Mouse (Mus musculus) thymus, adult 18-20 months (tissue): Measurements from ENCODE around the gene Hesx1.
"Not testable (repeated sequence)": the region's sequence is repeated elsewhere in the genome, so short reads cannot be mapped to it uniquely, and the experiment has no call there.

ENCODE experiments used
- DNase-seq, 2 experiments: peaks; one replicate each; pipeline ENCODE4 v3.0.0; 2022; ENCODE audit warnings: mixed read lengths in 2 of 2

The Hesx1 gene

DNA sequence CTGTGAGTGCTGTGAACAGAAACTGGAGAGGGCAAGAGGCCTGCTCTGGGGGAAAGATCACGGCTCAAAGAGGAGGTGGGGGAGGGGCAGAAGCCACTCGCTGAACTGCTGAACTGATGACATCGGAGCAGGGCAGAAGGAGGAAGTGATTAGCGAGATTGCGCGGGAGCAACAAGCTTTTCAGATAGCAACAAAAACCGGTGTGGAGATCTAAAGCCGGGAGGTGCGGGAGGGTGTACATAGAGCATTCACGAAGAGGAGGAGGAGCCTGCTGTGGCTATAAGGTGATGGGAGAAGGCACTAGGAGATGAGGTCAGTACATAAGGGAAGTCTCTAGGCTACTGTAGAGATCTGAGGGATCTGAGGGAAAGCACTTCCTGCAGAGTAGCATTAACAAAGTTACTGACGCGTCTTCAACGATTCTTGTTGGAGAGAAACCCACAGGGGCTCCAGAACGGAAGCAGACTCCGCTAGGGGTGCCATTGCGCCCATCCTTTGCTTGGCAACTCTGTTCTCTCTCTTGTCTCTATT lies at the start of gene Hesx1:
Gene Hesx1 (plus strand): TSS at position 206 of the 531 bp plus-strand sequence.
- DNase-seq: peak; percentile 42 to 63

- not testable (repeated sequence) for DNase-seq
Observed at GRCm38 (mm10) chr14:26956139-26956538, 38.1 kb upstream of the Hesx1 start.

DNA sequence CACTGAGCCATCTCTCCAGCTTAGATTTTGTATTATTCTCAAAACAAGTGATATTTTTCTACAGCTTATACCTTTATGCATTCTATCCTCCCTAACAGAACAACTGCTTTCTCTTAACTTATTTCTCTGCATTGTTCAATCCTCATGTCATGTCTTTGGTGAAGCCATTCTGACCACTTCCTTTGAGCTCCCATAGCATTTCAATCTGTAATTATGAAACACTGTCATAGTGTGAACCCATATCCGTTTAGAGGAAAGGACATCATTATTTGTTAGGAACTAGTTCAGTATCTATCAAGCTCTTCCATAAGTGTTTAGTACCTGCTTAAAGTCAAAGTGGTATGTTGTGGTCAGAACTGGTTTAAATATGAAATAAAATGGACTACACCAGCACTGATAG lies 33.7 kb upstream of the Hesx1 start:
- DNase-seq: no peak

DNA sequence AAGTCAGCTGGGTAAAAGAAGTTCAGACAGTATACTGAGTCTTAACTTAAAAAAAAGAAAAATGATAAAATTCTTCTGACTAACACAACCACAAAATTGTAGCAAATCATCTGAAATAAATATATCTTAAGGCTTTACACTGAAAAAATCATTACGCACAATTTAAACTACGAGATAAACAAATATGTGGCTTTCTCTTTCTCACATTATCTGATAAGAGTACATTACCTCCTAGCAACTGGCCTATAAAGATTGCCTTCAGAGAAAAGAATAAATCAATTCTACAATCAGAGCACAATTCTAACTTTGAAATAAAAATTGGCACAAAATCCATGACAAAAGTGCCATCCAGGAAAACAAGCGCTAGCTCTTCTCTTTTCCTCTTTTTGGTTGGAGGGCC lies 25.1 kb upstream of the Hesx1 start:
- no peak for DNase-seq

GRCm38 (mm10) chr14:26969856-26970407 lies 24.3 kb upstream of the Hesx1 start:
- peak; percentile 42 to 54 for DNase-seq

DNA sequence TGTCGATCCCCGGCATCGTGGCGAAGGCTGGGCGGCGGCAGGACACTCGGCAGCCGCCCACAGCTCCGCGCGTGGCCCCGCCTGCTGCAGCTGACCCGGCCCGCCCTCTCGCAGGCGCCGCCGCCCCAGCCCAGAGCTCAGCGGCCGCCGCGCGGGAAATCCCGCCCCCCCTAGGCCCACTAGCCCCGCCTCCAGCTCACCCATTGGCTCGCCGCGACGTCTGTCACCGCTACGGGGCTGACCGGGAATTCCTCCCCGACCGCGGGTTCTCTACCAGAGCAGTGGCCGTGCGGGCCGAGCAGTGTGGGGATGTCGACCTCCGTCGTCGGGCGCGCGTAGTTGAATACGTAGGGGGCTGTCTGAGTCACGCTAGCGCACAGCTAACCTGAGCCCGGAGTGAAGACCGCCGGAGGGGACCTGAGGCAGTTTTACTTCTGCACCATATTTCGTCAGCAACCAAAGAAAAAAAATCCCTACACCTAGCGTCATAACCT lies 23.7 kb upstream of the Hesx1 start:
- peak; percentile 91 to 92 for DNase-seq

- no peak for DNase-seq
Observed at GRCm38 (mm10) chr14:26971106-26971789, 23.0 kb upstream of the Hesx1 start, which contains the start of gene Appl1. TSS of gene Appl1 (minus strand) at chr14:26971232.

- DNase-seq: no peak
Observed at GRCm38 (mm10) chr14:26973089-26973488, 21.1 kb upstream of the Hesx1 start.

DNA sequence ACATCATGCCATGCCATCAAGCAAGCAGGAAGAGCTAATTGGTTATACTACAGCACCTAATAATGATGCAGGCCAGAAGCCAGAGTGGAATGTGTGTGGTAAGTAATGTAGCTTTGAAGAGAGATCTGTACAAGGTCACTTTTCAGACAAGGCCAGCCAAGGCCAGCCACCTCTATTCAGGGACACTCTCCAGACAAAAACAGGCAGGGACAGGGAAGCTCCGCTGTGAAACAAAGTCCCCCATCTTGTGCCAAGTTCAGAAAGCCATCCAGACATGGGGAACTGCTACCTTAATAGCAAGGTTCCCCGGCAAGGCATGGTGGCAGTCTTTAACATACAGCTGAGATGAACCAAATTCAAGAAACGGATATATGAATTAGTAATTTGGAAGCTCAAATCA lies 18.7 kb upstream of the Hesx1 start:
- DNase-seq: no peak

DNA sequence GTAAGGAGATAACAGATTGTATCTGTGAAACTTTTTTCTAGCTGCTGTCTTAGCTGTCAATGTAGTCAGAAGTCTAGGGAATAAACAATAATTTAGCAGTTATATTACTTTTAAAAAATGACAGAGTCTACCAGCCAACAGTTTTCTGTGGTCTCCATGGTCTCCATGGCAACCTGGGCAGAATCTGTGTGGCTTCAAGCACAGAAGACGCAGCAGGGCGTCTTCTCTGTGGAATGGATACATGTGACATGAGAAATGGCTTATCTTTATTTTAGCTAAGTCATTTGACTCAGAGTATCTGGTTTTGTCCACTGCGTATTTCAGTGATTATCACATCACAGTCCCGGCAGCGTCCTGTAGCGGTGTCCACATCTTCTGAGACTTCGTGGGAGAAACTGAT lies 18.0 kb upstream of the Hesx1 start:
- DNase-seq: no peak

DNA sequence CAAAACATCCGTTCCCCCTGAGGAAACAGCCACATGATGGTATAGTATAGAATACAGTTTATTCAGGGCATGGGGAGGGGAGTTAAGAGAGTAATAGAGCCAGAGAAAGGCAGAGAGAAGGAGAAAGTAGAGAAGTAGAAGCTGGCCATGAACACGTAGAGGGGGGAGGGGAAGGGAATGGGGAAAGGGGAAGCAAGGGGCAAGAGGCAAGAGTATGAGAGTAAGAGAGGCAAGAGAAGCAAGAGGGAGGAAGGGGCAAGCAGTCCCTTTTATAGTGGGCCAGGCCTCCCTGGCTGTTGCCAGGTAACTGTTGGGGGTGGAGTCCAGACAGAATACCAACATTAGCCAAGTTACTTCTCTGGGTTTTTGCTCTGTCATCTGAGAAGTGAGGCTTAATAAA lies 16.7 kb upstream of the Hesx1 start:
- no peak for DNase-seq

DNA sequence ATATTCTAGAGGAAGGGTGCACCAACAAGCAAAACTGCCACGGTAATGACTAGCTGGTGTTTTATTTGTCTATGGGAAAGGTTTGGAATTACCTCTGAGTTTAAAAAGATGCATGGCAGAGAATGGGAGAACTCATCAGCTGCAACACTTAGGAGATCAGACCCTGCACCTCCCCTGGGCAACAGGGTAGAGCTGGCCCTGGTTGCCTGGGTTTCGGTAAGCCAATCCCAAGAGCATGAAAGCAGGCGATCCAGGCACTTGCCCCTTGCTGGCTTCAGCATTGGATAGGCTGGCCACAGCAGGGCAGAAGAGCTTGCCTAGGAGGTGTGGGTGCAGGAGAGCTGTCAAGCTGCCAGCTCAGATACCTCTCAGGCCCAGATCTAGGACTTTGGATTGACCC lies 14.4 kb upstream of the Hesx1 start:
- no peak for DNase-seq

GRCm38 (mm10) chr14:26981021-26981420 lies 13.2 kb upstream of the Hesx1 start:
- DNase-seq: no peak

GRCm38 (mm10) chr14:26981494-26982149 lies 12.6 kb upstream of the Hesx1 start:
- no peak for DNase-seq

DNA sequence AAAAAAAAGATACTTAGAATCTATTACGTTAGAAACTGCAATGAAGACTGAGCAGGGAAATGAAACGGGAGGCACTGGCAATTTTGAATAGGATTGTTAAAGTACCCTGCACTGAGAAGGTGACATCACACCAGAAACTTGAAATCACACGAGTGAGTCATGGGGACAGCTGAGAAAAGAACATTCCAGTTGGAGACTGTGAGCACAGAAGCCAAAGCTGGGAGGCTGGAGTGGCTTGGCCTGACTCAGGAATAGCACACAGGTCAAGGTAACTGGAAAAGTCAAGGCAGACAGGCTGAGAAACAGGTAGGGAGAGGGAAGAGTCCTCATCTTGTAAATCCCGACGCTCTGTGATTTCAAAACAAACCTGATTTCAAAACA lies 12.1 kb upstream of the Hesx1 start:
- no peak for DNase-seq

DNA sequence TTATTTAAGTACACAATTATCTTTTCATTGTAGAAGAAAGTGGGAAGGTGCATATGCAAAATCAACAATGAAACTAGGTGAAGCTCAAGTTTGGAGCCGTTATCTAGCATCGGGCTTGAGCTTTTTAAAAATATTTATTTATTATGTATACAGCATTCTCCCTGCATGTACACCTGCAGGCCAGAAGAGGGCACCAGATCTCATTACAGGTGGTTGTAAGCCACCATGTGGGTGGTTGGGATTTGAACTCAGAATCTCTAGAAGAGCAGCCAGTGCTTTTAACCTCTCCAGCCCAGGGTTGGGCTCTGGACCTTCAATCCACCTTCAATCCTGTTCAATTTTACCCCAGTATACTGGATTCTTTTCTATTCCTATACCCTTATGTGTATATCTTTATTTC lies 5.5 kb upstream of the Hesx1 start:
- no peak for DNase-seq

DNA sequence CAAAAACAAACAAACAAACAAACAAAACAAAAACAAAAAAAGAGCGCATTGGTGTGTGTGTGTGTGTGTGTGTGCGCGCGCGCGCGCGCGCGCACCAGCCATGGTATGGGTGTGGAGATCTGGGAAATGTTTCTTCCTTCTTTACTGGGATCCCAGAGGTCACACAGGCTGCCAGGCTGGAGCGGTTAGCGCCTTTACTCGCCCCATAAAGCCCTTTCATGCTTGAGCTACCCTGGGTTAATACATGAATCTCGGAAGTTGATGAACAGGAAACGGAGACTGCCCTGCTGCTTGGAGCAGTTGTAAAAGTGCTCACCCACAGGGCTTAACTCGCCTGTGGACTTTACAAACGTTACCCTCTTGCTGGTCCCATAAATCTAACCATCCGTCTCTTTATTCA lies 2.6 kb upstream of the Hesx1 start:
- no peak for DNase-seq

DNA sequence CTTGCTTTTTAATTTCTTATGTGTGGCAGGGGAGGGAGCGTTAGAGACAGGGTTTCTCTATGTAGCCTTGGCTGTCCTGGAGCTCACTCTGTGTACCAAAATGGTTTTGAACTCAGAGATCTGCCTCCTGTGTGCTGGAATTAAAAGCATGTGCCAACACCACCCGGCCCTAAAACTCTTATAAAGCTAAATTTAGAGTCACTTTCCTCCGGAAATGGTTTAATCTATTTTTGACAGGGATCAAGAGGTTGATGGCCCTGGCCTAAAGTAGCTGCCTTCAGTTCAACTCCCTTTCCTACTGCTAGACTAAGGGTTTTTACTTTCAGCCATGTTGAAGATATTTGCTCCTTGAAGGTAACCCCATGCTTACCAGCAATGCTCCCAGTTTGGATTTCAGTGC lies 789 bp upstream of the Hesx1 start:
- no peak for DNase-seq

GRCm38 (mm10) chr14:26996257-26996656 lies 2.0 kb downstream of the Hesx1 start:
- DNase-seq: no peak

DNA sequence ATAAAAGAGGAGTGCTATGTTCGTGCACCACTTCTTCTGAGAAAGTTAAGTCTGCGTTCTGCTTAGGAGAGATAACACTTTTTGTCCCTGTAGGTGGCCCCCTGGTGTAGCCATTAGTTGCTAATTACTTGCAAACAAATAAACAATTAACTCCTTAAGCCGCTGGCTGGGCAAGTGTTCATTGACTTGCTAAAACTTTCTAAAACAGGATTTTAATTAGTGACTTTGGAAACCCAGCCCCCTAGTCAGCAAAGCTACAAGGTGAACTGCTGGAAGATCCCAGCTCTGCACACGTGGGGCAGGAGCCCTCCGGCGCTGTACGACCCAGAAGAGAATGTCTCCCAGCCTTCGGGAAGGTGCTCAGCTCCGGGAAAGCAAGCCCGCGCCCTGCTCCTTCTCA lies 6.2 kb downstream of the Hesx1 start:
- DNase-seq: no peak

DNA sequence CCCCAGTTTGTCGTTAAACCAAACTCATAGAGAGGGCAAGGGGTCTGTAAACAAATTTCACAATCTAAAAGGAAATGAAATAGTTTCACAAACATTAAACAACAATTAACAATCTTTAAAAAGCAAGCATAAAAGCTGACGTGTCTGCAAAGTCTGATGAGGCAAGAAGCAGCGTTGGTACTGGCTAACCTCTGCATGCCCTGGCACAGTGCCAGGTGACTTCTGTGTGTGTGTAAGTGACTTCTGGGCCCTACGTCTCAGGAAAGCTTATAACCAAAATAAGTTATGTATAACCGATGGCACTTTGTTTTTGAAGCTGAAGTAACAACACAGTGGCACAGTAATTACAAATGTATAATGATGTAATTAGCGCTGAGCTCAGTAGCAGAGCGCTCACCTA lies 10.7 kb downstream of the Hesx1 start:
- no peak for DNase-seq

DNA sequence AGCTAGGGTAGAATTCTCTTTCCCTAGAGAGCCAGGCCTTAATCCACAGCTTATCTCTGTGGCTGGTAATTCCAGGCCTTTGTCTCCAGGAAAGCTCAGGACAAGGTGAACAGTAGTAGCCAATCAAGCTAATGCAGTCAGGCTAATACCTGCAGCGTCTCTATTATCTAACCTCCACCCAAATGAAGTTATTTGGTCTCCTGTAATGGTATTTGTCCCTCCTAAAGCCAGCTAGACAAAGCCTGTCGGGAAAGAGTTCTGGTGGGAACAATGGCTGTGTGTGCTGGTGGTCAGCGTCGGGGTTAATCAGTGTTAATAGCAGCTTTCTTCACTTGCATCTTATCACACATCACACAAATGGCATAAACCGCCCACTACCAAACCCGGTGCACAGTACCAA lies 11.7 kb downstream of the Hesx1 start:
- DNase-seq: no peak

- DNase-seq: no peak
Observed at GRCm38 (mm10) chr14:27011561-27011960, 17.3 kb downstream of the Hesx1 start.

DNA sequence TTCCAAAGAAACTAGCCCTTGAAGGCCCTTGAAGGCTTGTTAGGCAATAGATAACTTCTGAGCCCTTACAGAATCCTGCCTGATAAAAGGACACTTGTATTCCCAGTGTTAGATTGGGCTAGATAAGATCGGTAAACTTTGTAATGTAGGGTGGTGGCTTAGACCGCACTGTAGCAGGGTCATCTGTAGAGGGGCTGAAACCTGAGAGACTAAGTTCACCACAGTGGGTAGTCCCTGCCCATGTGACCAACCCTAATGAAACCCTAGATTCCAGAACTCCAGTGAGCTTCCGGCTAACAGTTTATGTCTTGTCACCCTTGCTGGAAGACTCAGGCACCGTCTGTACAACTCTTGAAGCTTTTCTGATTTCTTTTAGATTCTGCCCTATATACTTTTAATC lies 19.4 kb downstream of the Hesx1 start:
- DNase-seq: no peak
